Mouse (Mus musculus): ENCODE results near the gene Cplx3.

GRCm38 (mm10) chr9:57562896-57563372 is 43.1 kb downstream of the Cplx3 start:
- no peak for TF ChIP-seq SIN3A (IDR thresholded peaks at IDR 0.05; ENCODE audit: low read length)
- TF ChIP-seq NELFE (IDR thresholded peaks at IDR 0.05; ENCODE audit: low read depth, low read length): no peak
- no peak for TF ChIP-seq CTCF (IDR thresholded peaks at IDR 0.05 in 2 of 3, conservative IDR thresholded peaks at IDR 0.05 in 1 of 3; ENCODE audit: control insufficient read depth in 1 of 3, insufficient read depth in 1 of 3, low read depth in 2 of 3, low read length in 3 of 3, poor library complexity in 1 of 3, severe bottlenecking in 1 of 3)
- TF ChIP-seq POLR2A (IDR thresholded peaks at IDR 0.05; ENCODE audit: control insufficient read depth in 1 of 2, insufficient read depth in 1 of 2, low read depth in 1 of 2, low read length in 2 of 2, poor library complexity in 1 of 2): no peak
- TF ChIP-seq RCOR1 (IDR thresholded peaks at IDR 0.05; ENCODE audit: low read depth, low read length): no peak
- TF ChIP-seq BHLHE40 (IDR thresholded peaks at IDR 0.05; ENCODE audit: borderline replicate concordance, low read depth, low read length): no peak
- no peak for TF ChIP-seq TCF12 (IDR thresholded peaks at IDR 0.05; ENCODE audit: low read depth, low read length)
- no peak for TF ChIP-seq ETS1 (IDR thresholded peaks at IDR 0.05; ENCODE audit: low read depth, low read length)
- no peak for TF ChIP-seq JUND (IDR thresholded peaks at IDR 0.05; ENCODE audit: low read depth, low read length)
